Mouse (Mus musculus) lung, postnatal 4 days (tissue): Measurements from ENCODE around the gene Jph3.

ENCODE experiments used
- DNase-seq, 2 experiments: peaks; one replicate each; pipeline ENCODE4 v3.0.0; 2021

Gene Jph3

DNA sequence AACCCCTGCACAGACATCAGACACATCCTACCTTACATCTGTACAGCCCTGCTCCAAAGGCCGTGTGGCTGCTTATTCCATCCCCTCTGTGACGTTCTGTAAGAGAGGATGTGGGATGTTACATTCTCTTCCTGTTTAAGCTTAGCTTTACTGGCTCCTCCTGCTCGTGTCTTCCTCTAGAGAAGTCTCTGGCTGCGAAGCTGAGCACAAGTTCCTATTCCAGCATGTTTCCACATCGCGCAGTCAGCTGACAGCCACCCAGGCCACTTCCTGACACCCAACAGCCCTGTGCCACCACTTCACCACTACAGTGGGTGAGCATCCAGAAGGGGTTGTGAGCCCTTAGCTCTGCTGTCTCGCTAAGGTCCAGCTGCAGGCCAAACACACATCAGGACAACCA, 62.7 kb downstream of the Jph3 start:
- DNase-seq = peak; percentile 65 to 71

DNA sequence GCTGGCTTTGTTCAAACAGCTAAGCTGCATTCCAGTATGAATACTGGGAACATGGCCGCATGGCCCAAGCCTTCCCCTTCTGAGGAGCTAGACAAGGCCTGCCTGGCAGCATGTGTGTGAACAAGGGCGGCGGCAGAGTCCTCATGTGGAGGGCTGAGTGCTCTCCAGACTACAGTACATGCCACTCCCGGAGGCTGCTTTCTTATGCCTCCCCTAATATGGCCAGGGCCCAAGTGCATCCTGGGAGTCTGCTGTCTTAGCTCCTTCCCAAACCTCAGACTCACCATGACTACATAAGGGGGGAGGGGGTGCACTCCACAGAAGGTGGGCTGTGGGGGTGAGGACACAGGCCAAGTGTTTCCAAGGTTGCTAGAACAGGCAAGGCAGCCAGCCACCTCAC, 63.2 kb downstream of the Jph3 start:
- peak; percentile 59 to 83 for DNase-seq

- DNase-seq = no peak
Measured at GRCm38 (mm10) chr8:121794151-121794550, 64.7 kb downstream of the Jph3 start.

DNA sequence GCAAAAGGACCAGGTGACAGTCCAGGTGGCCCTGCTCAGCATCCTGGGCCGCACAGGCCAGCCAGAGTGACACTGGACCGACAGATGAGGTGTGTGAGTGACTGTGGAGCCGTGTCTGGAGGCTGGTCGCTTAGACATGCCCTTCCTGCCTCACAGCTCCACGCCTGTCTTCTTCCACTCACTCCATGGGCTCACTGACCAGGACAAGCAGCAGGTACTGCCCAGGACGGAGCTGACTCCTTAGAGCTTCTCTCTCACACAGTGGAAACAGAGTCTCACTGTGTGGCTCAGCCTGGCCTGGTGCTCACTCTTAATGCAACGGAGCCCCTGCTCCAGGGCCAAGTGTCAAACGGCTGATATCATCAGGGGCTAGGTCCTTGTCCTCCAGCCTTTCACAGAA, 66.0 kb downstream of the Jph3 start:
- no peak for DNase-seq

DNA sequence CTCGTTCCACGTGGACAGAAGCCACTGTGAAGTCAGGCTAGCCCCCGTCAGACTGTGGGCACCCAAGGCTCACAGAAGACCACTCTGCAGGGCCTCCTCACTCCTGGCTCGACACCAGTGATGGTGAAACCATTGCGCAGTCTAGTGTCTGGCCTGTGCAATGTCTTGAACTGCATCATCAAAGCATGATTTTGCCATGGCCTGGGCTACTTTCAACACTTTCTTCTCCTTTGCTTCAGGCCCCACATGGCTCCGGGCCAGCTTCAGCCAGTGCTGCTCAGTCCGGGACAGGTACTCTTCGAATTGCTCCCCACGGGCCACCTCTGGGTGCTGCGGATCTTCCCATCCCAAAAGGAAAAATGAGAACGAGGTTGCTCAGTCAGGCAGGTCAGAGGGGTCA, 67.0 kb downstream of the Jph3 start:
- DNase-seq = peak; percentile 39 to 41

DNA sequence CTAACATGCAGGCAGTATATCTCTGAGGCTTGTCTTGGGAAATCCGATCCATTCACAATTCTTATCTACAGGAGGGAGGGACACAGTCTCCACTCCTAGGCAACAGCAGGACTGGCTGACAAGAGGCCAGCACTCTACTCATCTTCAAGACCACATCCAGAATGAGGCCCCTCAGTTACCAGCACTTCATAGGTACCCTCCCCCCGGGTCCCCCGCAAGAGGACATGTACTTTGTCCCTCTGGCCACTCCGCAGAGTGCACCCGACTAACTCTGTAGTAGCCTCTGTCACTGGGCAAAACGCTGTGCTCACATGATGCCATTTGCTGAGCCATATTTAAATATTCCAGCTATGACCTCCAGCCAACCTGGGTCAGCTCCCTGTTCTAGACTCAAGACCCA, 69.0 kb downstream of the Jph3 start:
- DNase-seq = no peak

- DNase-seq = no peak
Measured at GRCm38 (mm10) chr8:121804829-121805228, 75.4 kb downstream of the Jph3 start.

DNA sequence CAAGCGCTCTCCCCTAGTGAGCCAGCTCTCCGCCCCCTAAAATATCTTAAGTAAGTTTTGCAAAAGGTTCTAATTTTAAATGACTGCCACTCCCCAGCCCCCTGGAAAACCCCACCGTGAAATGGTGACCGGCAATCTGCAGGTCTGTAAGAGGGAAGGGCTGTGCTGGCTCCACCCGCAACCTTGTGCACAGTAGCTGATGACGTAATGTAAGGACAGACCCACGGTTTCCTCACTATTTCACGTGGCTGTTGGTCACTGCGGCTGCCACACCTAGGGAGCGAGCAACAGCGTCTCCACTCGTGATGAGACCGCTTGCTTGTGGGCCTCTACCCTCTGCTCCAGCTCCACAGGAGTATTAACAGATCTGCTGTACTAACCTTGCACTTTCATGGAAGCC, 76.7 kb downstream of the Jph3 start:
- peak in 1 of 2 experiments; percentile 45 for DNase-seq

DNA sequence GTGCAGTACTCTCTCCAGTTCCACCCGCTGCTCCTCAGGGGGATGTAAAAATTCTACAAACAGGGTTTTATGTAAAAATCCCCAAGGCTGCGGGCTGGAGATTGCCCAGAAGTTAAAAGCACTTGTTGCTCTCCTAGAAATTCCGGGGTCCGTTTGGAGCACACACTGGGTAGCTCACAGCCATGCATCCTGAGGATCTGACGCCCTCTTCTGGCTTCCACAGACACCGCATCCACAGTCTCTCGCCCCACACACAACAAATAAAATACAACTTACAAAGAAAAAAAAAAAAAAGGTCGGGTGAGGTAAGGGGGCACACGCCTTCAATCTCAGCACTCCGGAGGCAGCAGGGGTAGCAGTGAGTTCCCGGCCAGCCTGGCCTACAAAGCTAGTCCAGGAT, 78.6 kb downstream of the Jph3 start:
- no peak for DNase-seq

DNA sequence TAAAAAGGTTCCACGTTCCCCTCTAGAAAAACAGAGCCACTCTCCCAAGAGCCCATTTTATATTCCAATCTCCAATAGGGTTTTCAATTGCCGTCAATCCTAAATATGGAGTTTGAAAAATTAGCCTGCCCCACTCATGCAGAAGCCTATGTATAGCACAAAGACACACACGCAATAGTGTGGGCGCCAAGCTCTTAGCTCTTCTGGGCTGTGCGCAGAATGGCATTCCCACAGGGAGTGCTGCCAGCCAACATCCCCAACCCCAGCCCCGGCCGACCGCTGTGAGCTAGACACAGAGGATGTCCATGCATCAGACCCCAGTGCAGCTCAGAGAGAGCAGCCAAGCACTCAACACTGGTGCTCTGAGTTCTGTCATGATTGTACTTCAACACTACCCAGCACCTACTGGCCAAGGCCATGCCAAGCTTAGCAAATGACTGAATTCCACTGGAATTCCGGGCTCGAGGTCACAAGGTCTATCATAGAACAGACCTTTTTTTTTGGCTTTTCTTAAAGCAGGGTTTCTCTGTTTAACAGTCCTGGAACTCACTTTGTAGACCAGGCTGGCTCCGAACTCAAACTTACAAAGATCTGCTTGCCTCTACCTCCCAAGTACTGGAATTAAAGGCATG, 80.2 kb downstream of the Jph3 start:
- no peak for DNase-seq

DNA sequence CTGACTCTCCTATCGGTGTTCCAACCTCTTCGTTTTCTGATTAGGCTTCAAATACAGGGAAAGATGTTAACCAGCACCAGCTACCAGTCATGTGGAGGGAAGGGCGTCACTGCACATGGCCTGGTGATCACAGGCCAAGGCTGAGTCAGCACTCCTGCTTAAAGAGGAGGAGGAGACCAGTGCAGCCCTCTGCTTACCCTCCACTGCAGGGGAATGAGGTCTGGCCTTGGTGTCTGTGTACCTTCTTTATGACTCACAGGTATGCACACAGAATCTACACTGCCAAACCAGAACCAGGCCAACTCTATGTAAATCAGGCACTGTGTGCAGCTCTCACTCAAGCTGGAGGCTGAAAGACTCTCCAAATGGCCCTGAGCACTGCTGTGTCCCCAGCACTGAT, 82.1 kb downstream of the Jph3 start:
- no peak for DNase-seq

GRCm38 (mm10) chr8:121811931-121812570, 82.6 kb downstream of the Jph3 start:
- no peak for DNase-seq

DNA sequence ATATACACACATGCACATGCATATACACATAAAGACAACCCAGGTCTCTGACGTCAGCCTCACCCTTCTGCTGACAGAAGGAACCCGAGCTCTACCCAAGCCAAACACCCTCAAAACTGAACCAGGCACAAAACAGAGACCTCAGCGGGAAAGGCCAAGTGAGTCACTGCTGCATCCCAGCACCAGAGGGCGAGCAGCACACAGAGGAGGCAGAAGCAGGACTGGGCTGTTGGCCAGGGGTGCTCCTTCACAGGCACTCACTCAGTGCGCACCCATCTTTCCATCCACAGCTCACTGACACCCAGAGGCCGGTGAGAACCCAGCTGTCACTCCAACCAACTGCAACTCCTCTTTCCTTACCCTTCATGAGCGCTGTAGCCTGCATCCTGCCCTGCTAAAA, 88.8 kb downstream of the Jph3 start:
- DNase-seq = peak in 1 of 2 experiments; percentile 18

GRCm38 (mm10) chr8:121820840-121821239, 91.4 kb downstream of the Jph3 start:
- peak in 1 of 2 experiments; percentile 17 for DNase-seq

- peak in 1 of 2 experiments; percentile 5 for DNase-seq
Measured at GRCm38 (mm10) chr8:121821320-121821719, 91.9 kb downstream of the Jph3 start.

- DNase-seq = no peak
Measured at GRCm38 (mm10) chr8:121821770-121822169, 92.3 kb downstream of the Jph3 start.

- DNase-seq = peak in 1 of 2 experiments; percentile 1
Measured at GRCm38 (mm10) chr8:121827726-121828125, 98.3 kb downstream of the Jph3 start.

DNA sequence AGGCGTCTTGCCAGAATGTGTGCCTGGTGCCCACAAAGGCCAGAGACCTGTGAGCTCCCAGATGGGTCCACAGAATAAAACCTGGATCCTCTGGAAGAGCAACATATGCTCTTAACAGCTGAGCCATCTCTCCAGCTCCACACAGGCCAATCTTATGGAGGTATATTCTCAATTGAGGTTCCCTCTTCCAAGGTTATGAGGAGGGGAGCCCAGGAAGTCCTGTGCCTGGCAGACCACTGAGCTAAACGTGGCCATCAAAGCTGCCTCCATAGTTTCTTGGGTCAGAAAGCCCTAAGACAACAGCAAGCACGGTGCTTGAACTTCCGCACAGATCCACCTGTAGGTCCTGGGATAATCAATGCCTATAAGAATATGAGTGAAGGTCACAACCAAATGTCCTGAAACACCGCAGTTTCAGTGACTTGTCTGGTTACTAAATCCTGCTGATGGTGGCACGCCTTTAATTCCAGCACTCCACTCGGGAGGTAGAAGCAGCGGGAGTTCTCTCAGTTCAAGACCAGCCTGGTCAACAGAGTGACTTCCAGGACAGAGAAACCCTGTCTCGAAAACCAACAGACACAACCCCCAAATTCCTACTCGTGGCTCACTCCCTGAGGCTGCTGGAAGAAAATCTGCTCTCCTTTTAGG, 99.1 kb downstream of the Jph3 start:
- DNase-seq = peak in 1 of 2 experiments; percentile 5

GRCm38 (mm10) chr8:121829048-121829776, 99.8 kb downstream of the Jph3 start, which contains the start of gene Klhdc4:
Gene Klhdc4, minus strand, starts transcription at chr8:121829569.
- peak; percentile 91 to 92 for DNase-seq

DNA sequence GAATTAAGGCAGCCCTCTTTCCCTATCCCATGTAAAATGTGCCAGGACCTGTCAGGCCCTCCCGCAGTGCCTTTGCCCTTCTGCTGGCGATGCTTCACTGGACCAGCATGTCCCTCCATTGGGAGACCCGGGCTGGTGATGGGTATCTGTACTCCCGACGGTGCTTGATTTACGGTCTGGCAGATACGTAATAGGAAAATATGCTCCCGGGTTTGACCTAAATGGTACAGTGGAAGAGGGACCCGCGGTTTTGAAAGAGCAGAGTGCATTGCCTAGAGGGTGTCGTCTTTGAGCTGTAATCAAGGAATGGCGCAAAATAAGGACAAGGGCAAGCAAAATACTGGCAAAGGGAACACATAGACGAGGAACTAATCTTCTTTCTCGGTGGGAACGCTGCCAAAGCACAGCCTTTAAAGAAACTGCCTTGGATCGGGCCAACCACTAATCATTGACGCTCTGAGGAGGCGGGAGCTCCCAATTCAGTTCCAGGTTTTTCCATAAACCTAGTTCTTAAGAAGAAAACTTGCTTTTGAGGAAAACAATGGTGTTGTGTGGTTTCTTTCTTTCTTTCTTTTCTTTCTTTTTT, 100.4 kb downstream of the Jph3 start:
- DNase-seq = no peak

- DNase-seq = peak in 1 of 2 experiments; percentile 6
Measured at GRCm38 (mm10) chr8:121832061-121832460, 102.6 kb downstream of the Jph3 start.

- peak; percentile 35 to 77 for DNase-seq
Measured at GRCm38 (mm10) chr8:121832503-121832902, 103.1 kb downstream of the Jph3 start.

- peak; percentile 39 to 62 for DNase-seq
Measured at GRCm38 (mm10) chr8:121841242-121841641, 111.8 kb downstream of the Jph3 start.
